Mouse (Mus musculus) retina, adult 2 months (tissue): Measurements from ENCODE around the gene Olfr1192-ps1.
"Not testable (repeated sequence)": the region's sequence is repeated elsewhere in the genome, so short reads cannot be mapped to it uniquely, and the experiment has no call there.

Source experiments
- DNase-seq: peaks from one replicate; pipeline ENCODE4 v3.0.0-alpha.2; 2012; ENCODE audit warnings: low read depth, low spot score

Olfr1192-ps1 gene

GRCm38 (mm10) chr2:88648209-88648608, at the start of gene Olfr1192-ps1:
Gene Olfr1192-ps1 (plus strand): TSS chr2:88648509.
- DNase-seq: no peak

- DNase-seq: not testable (repeated sequence)
Measured at GRCm38 (mm10) chr2:88640242-88640641, 8.1 kb upstream of the Olfr1192-ps1 start, which contains the start of gene Olfr1191-ps1. Gene Olfr1191-ps1 (plus strand): TSS chr2:88640542.

GRCm38 (mm10) chr2:88675328-88675727, 27.0 kb downstream of the Olfr1192-ps1 start, which contains the start of gene Olfr1193:
Gene Olfr1193 (plus strand): TSS chr2:88675628.
- not testable (repeated sequence) for DNase-seq

- no peak for DNase-seq
Measured at GRCm38 (mm10) chr2:88689087-88689486, 40.8 kb downstream of the Olfr1192-ps1 start, which contains the start of gene Olfr1195. Gene Olfr1195 (minus strand): TSS chr2:88689187.

- DNase-seq: no peak
Measured at GRCm38 (mm10) chr2:88704497-88704896, 56.2 kb downstream of the Olfr1192-ps1 start, which contains the start of gene Olfr1196. Gene Olfr1196 (minus strand): TSS chr2:88704597.
